Mouse (Mus musculus) forebrain, embryonic 11.5 days (tissue): Measurements from ENCODE around the gene Nr2e3. TPM values are rescaled to one million over a fixed set of nuclear protein-coding genes. Genes with fewer than 3 reads are reported as not detected.
"Not testable (repeated sequence)": the region's sequence is repeated elsewhere in the genome, so short reads cannot be mapped to it uniquely, and the experiment has no call there.

ENCODE experiments used
- ATAC-seq: fragments of 200-750 bp; cut with Nextera tagmentation; replicated peaks from 2 replicates; pipeline ENCODE4 v1.8.0; 2017; ENCODE audit warnings: moderate TSS enrichment; ENCODE audit not compliant: low FRiP score
- DNase-seq: peaks from one replicate; pipeline ENCODE4 v3.0.0-alpha.2; 2017; ENCODE audit warnings: low spot score
- H3K27ac ChIP-seq: fragments of 300-500 bp; sonication (generic); 2 replicates; pipeline ENCODE4 v1.5.1; 2014; ENCODE audit warnings: low read depth, low read length
- H3K27me3 ChIP-seq: fragments of 300-500 bp; sonication (generic); 2 replicates; pipeline ENCODE4 v1.6.1; 2014; ENCODE audit warnings: mild to moderate bottlenecking, low read length, mixed read lengths; ENCODE audit not compliant: control insufficient read depth, insufficient read depth
- H3K36me3 ChIP-seq: fragments of 300-500 bp; sonication (generic); 2 replicates; pipeline ENCODE4 v1.6.1; 2014; ENCODE audit warnings: mild to moderate bottlenecking, low read length, moderate library complexity, mixed read lengths; ENCODE audit not compliant: control insufficient read depth, insufficient read depth
- H3K4me1 ChIP-seq: fragments of 300-500 bp; sonication (generic); replicated peaks from 2 replicates; pipeline ENCODE4 v1.6.1; 2014; ENCODE audit warnings: low read length, mixed read lengths; ENCODE audit not compliant: control insufficient read depth, insufficient read depth
- H3K4me2 ChIP-seq: fragments of 300-500 bp; sonication (generic); 2 replicates; pipeline ENCODE4 v1.6.1; 2014; ENCODE audit warnings: low read depth, mild to moderate bottlenecking, low read length, moderate library complexity, mixed read lengths; ENCODE audit not compliant: severe bottlenecking
- H3K4me3 ChIP-seq: fragments of 300-500 bp; sonication (generic); 2 replicates; pipeline ENCODE4 v1.5.1; 2014; ENCODE audit warnings: low read depth, low read length
- H3K9ac ChIP-seq: fragments of 300-500 bp; sonication (generic); 2 replicates; pipeline ENCODE4 v1.6.1; 2014; ENCODE audit warnings: low read length
- H3K9me3 ChIP-seq: fragments of 300-500 bp; sonication (generic); 2 replicates; pipeline ENCODE4 v1.6.1; 2016; ENCODE audit warnings: low read length, mixed read lengths; ENCODE audit not compliant: control insufficient read depth
- WGBS: fragments of 180-500 bp; shearing (Covaris S2); extraction: QIAGEN DNeasy Blood & Tissue Kit; methylation state at CpG from one replicate; pipeline ENCODE4 v1.1.7; 2014; 5-methylcytosine and 5-hydroxymethylcytosine counted together
- polyA plus RNA-seq: library from polyadenylated mRNA; unstranded; fragments of >200 nt; fragmentation: Nextera tagmentation; extraction: Ambion mirVana; gene quantifications from 2 replicates; pipeline ENCODE4 v1.2.1, GENCODE M21; 2014

Gene Nr2e3
- polyA plus RNA-seq, 1 experiment from 2014 or later, result not detected

- Histone ChIP-seq H3K27me3 (no peaks in the 10 kb centered on the region), H3K9ac (no peak overlapping the region), H3K27ac (no peak overlapping the region), H3K4me3 (no peak overlapping the region), H3K36me3 (no peaks in the 10 kb centered on the region), H3K4me2 (no peak overlapping the region), H3K4me1 (no peaks in the 10 kb centered on the region), H3K9me3 (no peaks in the 10 kb centered on the region)
- DNase-seq (no peak), ATAC-seq (no peak)
- 81% methylated on average over 4 of the region's 4 CpGs for WGBS
Observed at GRCm38 (mm10) chr9:59971263-59971662, 10.8 kb upstream of the Nr2e3 start.

- ATAC-seq (no peak), DNase-seq (peak; percentile 73)
- Histone ChIP-seq H3K4me2 (no peak overlapping the region), H3K9me3 (no peaks in the 10 kb centered on the region), H3K36me3 (no peaks in the 10 kb centered on the region), H3K27me3 (no peaks in the 10 kb centered on the region), H3K27ac (no peak overlapping the region), H3K9ac (no peak overlapping the region), H3K4me3 (no peak overlapping the region), H3K4me1 (no peaks in the 10 kb centered on the region)
- WGBS, result 29% methylated on average over 6 of the region's 6 CpGs
Observed at GRCm38 (mm10) chr9:59969383-59969782, 8.9 kb upstream of the Nr2e3 start.

GRCm38 (mm10) chr9:59965046-59965445 lies 4.6 kb upstream of the Nr2e3 start:
- H3K4me1 ChIP-seq, result no peaks in the 10 kb centered on the region
- no peaks in the 10 kb centered on the region for H3K27me3 ChIP-seq
- H3K36me3 ChIP-seq, result no peaks in the 10 kb centered on the region
- H3K4me3 ChIP-seq, result no peak overlapping the region
- H3K27ac ChIP-seq, result no peak overlapping the region
- ATAC-seq, result no peak
- H3K9me3 ChIP-seq, result no peaks in the 10 kb centered on the region
- H3K4me2 ChIP-seq, result no peak overlapping the region
- WGBS, result 85% methylated on average over 10 of the region's 10 CpGs
- no peak for DNase-seq
- no peak overlapping the region for H3K9ac ChIP-seq

DNA sequence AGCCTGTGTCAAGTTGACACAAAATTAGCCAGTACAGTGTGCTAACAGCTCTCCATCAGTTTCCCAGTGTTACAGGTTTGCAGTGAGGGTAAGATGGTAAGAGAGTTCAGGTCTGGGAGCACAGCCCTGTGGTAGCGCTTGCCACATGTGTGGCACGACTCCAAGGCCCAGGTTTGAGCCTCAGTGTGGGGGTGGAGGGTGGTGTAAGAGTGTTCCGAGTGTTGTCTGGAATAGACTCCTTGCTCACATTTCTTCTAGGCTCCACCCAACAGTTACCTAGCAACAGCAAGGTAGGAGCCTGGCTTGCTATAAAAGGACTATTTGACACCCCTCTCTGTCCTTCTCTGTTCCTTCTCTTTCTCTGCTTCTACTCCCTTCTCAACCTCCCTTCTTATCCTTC lies 3.9 kb upstream of the Nr2e3 start:
- no peak overlapping the region for H3K4me2 ChIP-seq
- no peaks in the 10 kb centered on the region for H3K36me3 ChIP-seq

GRCm38 (mm10) chr9:59961201-59961955 lies 919 bp upstream of the Nr2e3 start:
- no peaks in the 10 kb centered on the region for H3K27me3 ChIP-seq
- no peaks in the 10 kb centered on the region for H3K9me3 ChIP-seq
- no peak overlapping the region for H3K9ac ChIP-seq
- DNase-seq (no peak), ATAC-seq (no peak)
- H3K4me2 ChIP-seq, result no peak overlapping the region
- no peak overlapping the region for H3K4me3 ChIP-seq
- 59% methylated on average over 14 of the region's 14 CpGs for WGBS
- no peaks in the 10 kb centered on the region for H3K36me3 ChIP-seq
- H3K27ac ChIP-seq, result no peak overlapping the region
- H3K4me1 ChIP-seq, result no peaks in the 10 kb centered on the region

More for the DNA sequence above, 3.9 kb upstream of the Nr2e3 start:
- no peak overlapping the region for H3K4me3 ChIP-seq
- no peaks in the 10 kb centered on the region for H3K4me1 ChIP-seq
- ATAC-seq (no peak), DNase-seq (no peak)
- no peak overlapping the region for H3K9ac ChIP-seq
- 70% methylated on average over 3 of the region's 3 CpGs for WGBS
- H3K9me3 ChIP-seq, result no peaks in the 10 kb centered on the region
- no peak overlapping the region for H3K27ac ChIP-seq
- H3K27me3 ChIP-seq, result no peaks in the 10 kb centered on the region

DNA sequence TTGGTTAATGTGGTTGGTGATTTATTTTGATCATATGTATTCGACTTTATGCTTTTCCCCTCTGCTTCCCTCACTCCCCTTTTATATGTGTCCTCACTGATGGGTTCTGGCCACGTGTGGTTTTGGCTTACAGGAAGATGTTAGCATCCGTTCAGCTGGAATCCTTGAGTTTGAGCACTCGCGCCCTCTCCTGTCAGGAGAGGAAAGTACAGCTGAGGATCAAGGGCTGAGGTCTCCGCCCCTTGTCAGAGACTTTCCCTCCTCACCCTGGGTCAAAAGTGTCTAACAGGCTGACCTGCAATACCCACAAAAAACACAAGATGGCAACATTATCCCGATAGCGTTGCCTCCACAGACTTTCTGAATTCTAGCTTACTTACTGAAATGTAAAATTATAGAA lies 1.2 kb downstream of the Nr2e3 start:
- H3K27ac ChIP-seq, result no peak overlapping the region
- DNase-seq (peak; percentile 90), ATAC-seq (peak; percentile 56; the same call in 1 of the 2 replicates)
- no peaks in the 10 kb centered on the region for H3K4me1 ChIP-seq
- H3K9ac ChIP-seq, result no peak overlapping the region
- no peak overlapping the region for H3K4me3 ChIP-seq
- H3K36me3 ChIP-seq, result no peaks in the 10 kb centered on the region
- no peaks in the 10 kb centered on the region for H3K9me3 ChIP-seq
- WGBS, result 3% methylated on average over 8 of the region's 8 CpGs
- no peaks in the 10 kb centered on the region for H3K27me3 ChIP-seq
- no peak overlapping the region for H3K4me2 ChIP-seq

GRCm38 (mm10) chr9:59958115-59958514 lies 2.3 kb downstream of the Nr2e3 start:
- H3K27ac ChIP-seq, ATAC-seq, H3K9ac ChIP-seq, H3K27me3 ChIP-seq, DNase-seq, H3K4me2 ChIP-seq, H3K4me3 ChIP-seq, H3K36me3 ChIP-seq, H3K9me3 ChIP-seq, H3K4me1 ChIP-seq: not testable (repeated sequence)
- WGBS, result 92% methylated on average over 1 of the region's 1 CpGs

DNA sequence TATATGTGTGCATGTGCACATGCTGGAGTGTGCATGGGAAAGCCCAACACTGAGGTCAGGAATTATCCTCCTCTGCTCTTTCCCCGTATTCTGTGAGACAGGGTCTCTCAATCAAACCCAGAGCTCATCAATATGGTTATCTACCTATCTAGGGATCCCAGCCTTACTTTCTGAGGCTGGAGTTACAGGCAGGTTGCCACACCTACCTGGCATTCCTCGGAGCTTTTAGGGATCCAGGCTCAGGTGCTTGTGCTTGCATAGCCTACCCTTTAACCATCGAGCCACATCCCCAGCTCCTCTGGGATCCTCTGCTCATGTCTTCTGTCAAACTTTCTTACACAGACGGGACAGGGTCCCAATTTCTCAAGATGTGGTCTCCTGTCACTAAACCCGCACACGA lies 4.0 kb downstream of the Nr2e3 start:
- no peak overlapping the region for H3K27ac ChIP-seq
- no peak for DNase-seq
- no peak overlapping the region for H3K9ac ChIP-seq
- WGBS, result 52% methylated on average over 6 of the region's 6 CpGs
- H3K9me3 ChIP-seq, result no peaks in the 10 kb centered on the region
- no peaks in the 10 kb centered on the region for H3K36me3 ChIP-seq
- H3K27me3 ChIP-seq, result no peaks in the 10 kb centered on the region
- H3K4me2 ChIP-seq, result no peak overlapping the region
- no peaks in the 10 kb centered on the region for H3K4me1 ChIP-seq
- H3K4me3 ChIP-seq, result no peak overlapping the region
- no peak for ATAC-seq

GRCm38 (mm10) chr9:59955692-59956091 lies 4.8 kb downstream of the Nr2e3 start:
- no peaks in the 10 kb centered on the region for H3K36me3 ChIP-seq
- H3K27me3 ChIP-seq, result no peaks in the 10 kb centered on the region
- H3K27ac ChIP-seq, result no peak overlapping the region
- no peak overlapping the region for H3K4me2 ChIP-seq
- DNase-seq (no peak), ATAC-seq (no peak)
- H3K4me1 ChIP-seq, result no peaks in the 10 kb centered on the region
- WGBS, result 85% methylated on average over 6 of the region's 6 CpGs
- no peak overlapping the region for H3K4me3 ChIP-seq
- H3K9ac ChIP-seq, result no peak overlapping the region
- H3K9me3 ChIP-seq, result no peaks in the 10 kb centered on the region
